Mouse (Mus musculus): ENCODE data around the gene Cdk4. TPM values are rescaled to one million over a fixed set of nuclear protein-coding genes. Genes with fewer than 3 reads are reported as not detected.

Cdk4 gene
- 378 and 643 TPM in 2 replicates for polyA plus RNA-seq (2012; ENCODE audit: low replicate concordance)

DNA sequence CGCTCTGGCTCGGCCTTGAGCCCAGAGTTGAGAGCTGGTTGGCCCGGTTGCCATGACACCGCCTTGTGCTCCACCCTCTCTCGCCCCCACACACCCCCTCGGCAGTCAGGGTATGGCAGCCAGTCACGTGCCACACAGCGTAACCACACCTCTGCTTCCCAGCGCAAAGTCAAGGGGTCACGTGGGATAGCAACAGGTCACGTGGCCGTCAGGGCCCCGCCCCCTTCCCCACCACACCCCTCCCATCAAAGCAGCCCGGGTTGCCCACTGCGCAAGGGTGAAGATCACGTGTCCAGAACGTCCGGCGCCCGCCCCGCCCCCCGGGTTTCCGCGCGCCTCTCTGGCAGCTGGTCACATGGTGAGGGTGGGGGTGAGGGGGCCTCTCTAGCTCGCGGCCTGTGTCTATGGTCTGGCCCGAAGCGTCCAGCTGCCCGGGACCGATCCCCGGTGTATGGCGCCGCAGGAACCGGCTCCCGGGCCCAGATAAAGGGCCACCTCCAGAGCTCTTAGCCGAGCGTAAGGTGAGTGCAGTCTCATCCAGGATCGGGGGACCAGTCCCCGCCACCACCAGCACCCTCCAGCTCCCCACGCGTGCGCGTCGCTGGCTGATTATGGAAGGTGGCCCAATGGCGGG lies at the start of gene Cdk4:
TSS of gene Cdk4 (plus strand) at position 296 of the 634 bp plus-strand sequence.

DNA sequence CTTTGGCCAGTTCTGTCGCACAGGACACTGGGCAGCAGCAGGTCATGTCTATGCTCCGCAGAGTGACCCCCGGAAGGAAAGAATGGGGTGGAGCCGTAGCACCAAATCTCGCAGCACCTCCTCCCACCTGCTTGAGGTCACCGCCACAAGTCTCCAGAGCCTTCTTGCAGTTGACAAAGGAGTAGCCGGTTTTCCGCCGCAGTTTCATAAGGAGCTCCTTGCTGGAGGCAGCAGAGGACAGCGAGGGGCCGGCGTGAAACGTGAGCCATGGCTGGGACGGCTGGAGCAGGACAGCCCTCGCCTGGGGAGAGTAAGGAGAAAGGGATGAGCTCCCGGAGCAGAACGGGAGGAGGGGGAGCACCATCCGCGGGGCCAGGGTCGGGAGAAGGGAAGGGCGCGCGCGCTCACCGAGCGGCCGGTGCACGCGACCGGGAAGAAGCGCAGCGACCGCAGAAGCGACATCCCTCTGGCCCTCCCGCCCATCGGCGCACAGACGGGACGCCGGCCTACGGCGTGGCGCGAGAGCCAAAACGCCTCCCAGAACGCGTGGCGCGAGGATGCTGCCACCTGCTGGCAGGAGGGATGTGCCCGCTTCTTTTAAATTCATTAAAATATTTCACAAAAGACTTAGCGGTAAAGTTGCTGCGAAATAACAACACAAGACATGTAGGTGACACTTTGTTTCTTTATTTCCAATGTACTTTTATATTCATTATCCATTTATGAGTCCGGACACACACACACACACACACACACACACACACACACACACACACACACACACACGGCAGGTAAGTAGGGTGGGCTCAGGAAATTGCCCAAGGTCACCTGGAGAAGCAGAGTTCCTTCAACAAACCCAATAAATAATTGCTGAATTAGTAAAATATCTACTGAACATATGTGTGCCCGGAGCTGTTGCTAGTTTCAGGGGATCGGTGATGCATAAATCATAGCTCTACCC lies 32.7 kb upstream of the Cdk4 start, which contains the start of gene Tsfm:
TSS of gene Tsfm (minus strand) at position 505 of the 961 bp plus-strand sequence.

DNA sequence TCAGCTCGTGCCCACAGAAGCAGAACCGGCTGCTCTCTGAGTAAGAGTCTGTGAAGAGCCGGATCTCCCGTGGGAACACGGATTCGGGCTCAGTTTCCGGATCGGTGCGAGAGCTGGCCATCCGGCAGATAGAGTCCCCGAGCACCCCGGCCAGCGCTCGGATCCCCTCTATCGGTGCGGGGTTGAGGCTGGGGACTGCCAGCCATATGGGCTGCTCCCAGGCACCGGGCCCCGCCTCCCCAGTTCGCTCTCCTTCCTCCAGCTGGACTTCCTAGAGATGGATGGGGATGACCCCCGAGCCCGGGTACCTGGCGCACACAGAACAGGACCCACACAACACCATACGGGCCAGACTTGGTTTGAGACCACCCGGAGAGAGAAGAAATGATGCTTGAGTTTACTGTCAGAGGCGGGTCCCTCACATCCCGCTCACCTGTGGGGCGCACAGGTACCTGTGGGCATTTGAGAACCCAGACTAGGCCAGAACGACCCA lies 22.0 kb upstream of the Cdk4 start, which contains the start of the genes Mettl1 and Eef1akmt3:
TSS of gene Mettl1 (plus strand) at position 141 of the 493 bp plus-strand sequence.
TSS of gene Eef1akmt3 (minus strand) at position 240 of the 493 bp plus-strand sequence.

DNA sequence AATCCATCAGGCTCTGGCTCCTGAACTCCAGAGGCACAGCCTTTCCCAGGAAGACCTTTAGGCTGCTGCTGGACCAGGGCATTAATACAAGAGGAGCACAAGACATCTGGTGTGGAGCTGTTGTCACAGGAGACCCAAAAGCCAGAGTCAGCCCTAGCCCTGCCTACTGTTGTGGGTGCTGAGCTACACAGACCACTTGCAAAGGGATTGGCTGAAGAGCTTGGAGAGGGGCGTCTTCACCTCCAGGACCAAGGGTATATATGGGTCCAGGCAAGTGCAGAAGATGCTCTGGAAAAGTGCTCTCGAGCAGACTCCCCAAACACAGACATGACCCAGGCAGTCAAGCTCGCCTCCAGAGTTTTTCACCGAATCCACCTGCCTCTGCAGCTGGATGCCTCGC lies 15.4 kb upstream of the Cdk4 start, which contains the start of gene Cyp27b1:
TSS of gene Cyp27b1 (plus strand) at position 297 of the 400 bp plus-strand sequence.

DNA sequence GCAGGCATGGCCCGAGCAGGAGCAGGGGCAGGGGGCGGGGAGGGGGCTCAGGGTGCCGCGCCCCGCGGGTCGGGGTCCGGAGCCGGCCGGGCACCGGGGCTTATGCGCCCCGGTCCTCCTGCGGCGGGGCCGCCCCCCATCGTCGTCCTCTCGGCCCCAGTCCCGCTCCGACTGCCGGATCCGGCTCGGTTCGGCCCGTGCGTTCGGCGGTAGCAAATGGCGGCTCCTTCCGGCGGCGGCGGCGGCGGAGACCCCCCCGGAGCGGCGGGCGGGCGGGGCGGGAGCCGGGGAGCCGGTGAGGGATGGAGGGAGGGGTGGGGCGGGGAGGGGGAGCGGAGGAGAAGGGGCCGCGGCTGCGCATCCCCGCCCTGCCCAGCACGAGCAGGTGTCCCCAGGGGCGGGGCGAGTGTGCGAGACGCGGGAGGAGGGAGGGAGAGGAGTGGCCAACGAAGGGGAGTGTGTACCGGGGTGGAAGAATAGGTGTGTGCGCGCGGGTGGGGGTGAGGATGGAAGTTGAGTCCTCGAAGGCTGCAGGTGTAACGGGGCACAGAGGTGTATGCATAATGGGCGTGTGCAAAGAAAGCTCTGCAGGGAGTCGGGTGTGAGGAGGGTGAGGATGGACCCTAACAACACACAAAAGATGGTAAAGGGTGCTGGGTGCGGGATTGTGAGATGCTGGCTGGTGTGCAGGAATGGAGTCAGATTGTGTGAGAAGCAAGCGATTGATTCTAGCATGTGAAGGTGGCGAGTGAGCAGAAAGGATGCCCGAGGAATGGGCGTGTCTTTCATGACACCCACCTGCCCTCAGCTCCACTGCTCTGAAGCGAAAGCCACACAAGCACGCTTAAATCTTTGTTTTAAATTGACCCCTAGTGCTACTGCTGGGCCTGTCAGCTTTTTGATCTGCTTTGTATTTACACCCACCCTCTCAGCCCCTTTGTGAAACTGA lies 3.1 kb upstream of the Cdk4 start, which contains the start of gene March9:
TSS of gene March9 (minus strand) at position 217 of the 949 bp plus-strand sequence.

GRCm38 (mm10) chr10:127070190-127071121 lies 7.1 kb downstream of the Cdk4 start, which contains the start of gene Tspan31:
TSS of gene Tspan31 (minus strand) at chr10:127070264.

GRCm38 (mm10) chr10:127075080-127075479 lies 11.7 kb downstream of the Cdk4 start, which contains the start of gene Agap2:
TSS of gene Agap2 (plus strand) at chr10:127075284.

Other genes starting within 250 kb of the Cdk4 start
- 4.0 and 13.1 TPM in 2 replicates for gene Atp23, start 162.2 kb upstream of the Cdk4 start, polyA plus RNA-seq (2012; ENCODE audit: low replicate concordance)
- 143 and 171 TPM in 2 replicates for gene Ctdsp2, start 84.8 kb upstream of the Cdk4 start, polyA plus RNA-seq (2012; ENCODE audit: low replicate concordance)
- gene Avil, start 62.8 kb upstream of the Cdk4 start, polyA plus RNA-seq (2012; ENCODE audit: low replicate concordance): 0.20 and 0.27 TPM in 2 replicates
- gene Tsfm, start 32.7 kb upstream of the Cdk4 start, polyA plus RNA-seq (2012; ENCODE audit: low replicate concordance): 22.5 and 29.7 TPM in 2 replicates
- gene Mettl1, start 22.1 kb upstream of the Cdk4 start, polyA plus RNA-seq (2012; ENCODE audit: low replicate concordance): 8.2 and 18.0 TPM in 2 replicates
- gene Eef1akmt3, start 22.0 kb upstream of the Cdk4 start, polyA plus RNA-seq (2012; ENCODE audit: low replicate concordance): 0.30 and 0.39 TPM in 2 replicates
- gene Cyp27b1, start 15.3 kb upstream of the Cdk4 start, polyA plus RNA-seq (2012; ENCODE audit: low replicate concordance): 0.08 TPM in 1 of 2 replicates, not detected in the other
- 5.6 and 13.1 TPM in 2 replicates for gene March9, start 3.4 kb upstream of the Cdk4 start, polyA plus RNA-seq (2012; ENCODE audit: low replicate concordance)
- 28.3 and 29.1 TPM in 2 replicates for gene Tspan31, start 6.7 kb downstream of the Cdk4 start, polyA plus RNA-seq (2012; ENCODE audit: low replicate concordance)
- gene Agap2, start 11.8 kb downstream of the Cdk4 start, polyA plus RNA-seq (2012; ENCODE audit: low replicate concordance): 89.4 and 209 TPM in 2 replicates
- 207 and 236 TPM in 2 replicates for gene Os9, start 57.6 kb downstream of the Cdk4 start, polyA plus RNA-seq (2012; ENCODE audit: low replicate concordance)
- 492 and 503 TPM in 2 replicates for gene B4galnt1, start 101.7 kb downstream of the Cdk4 start, polyA plus RNA-seq (2012; ENCODE audit: low replicate concordance)
- gene Slc26a10, start 117.1 kb downstream of the Cdk4 start, polyA plus RNA-seq (2012; ENCODE audit: low replicate concordance): 0.30 and 0.75 TPM in 2 replicates
- 2.0 and 2.8 TPM in 2 replicates for gene Arhgef25, start 126.5 kb downstream of the Cdk4 start, polyA plus RNA-seq (2012; ENCODE audit: low replicate concordance)
- gene Dtx3, start 132.2 kb downstream of the Cdk4 start, polyA plus RNA-seq (2012; ENCODE audit: low replicate concordance): 78.7 and 214 TPM in 2 replicates
- gene Pip4k2c, start 148.1 kb downstream of the Cdk4 start, polyA plus RNA-seq (2012; ENCODE audit: low replicate concordance): 38.8 and 44.6 TPM in 2 replicates
- gene Kif5a, start 199.8 kb downstream of the Cdk4 start, polyA plus RNA-seq (2012; ENCODE audit: low replicate concordance): 0.61 and 0.80 TPM in 2 replicates
- gene Dctn2, start 202.8 kb downstream of the Cdk4 start, polyA plus RNA-seq (2012; ENCODE audit: low replicate concordance): 113 TPM in 2 replicates
- 232 and 753 TPM in 2 replicates for gene Mbd6, start 225.5 kb downstream of the Cdk4 start, polyA plus RNA-seq (2012; ENCODE audit: low replicate concordance)
- gene Mars, start 248.3 kb downstream of the Cdk4 start, polyA plus RNA-seq (2012; ENCODE audit: low replicate concordance): 10.4 and 46.9 TPM in 2 replicates